Mouse (Mus musculus) embryonic facial prominence, embryonic 15.5 days (tissue): Measurements from ENCODE around the gene Clcn6. TPM values are rescaled to one million over a fixed set of nuclear protein-coding genes. Genes with fewer than 3 reads are reported as not detected.

ENCODE experiments used
- ATAC-seq: fragments of 200-750 bp; cut with Nextera tagmentation; 2 replicates; pipeline ENCODE4 v1.8.0; 2017; ENCODE audit warnings: low read depth, moderate TSS enrichment; ENCODE audit not compliant: insufficient number of reproducible peaks, low FRiP score, low TSS enrichment
- H3K27ac ChIP-seq: fragments of 300-500 bp; sonication (generic); replicated peaks from 2 replicates; pipeline ENCODE4 v1.5.1; 2015; ENCODE audit warnings: mild to moderate bottlenecking, inconsistent platforms
- H3K27me3 ChIP-seq: fragments of 300-500 bp; sonication (generic); 2 replicates; pipeline ENCODE4 v1.6.1; 2015; ENCODE audit warnings: inconsistent platforms
- H3K36me3 ChIP-seq: fragments of 300-500 bp; sonication (generic); 2 replicates; pipeline ENCODE4 v1.6.1; 2015; ENCODE audit warnings: mild to moderate bottlenecking, inconsistent platforms
- H3K4me1 ChIP-seq: fragments of 300-500 bp; sonication (generic); 2 replicates; pipeline ENCODE4 v1.6.1; 2015; ENCODE audit warnings: inconsistent platforms
- H3K4me2 ChIP-seq: fragments of 300-500 bp; sonication (generic); replicated peaks from 2 replicates; pipeline ENCODE4 v1.6.1; 2015; ENCODE audit warnings: mild to moderate bottlenecking, inconsistent platforms
- H3K4me3 ChIP-seq: fragments of 300-500 bp; sonication (generic); replicated peaks from 2 replicates; pipeline ENCODE4 v1.5.1; 2015; ENCODE audit warnings: mild to moderate bottlenecking, inconsistent platforms
- H3K9ac ChIP-seq: fragments of 300-500 bp; sonication (generic); 2 replicates; pipeline ENCODE4 v1.6.1; 2015; ENCODE audit warnings: inconsistent platforms
- H3K9me3 ChIP-seq: fragments of 300-500 bp; sonication (generic); replicated peaks from 2 replicates; pipeline ENCODE4 v1.6.1; 2016; ENCODE audit warnings: inconsistent platforms
- WGBS: fragments of 180-500 bp; shearing (Covaris S2); methylation state at CpG from one replicate; pipeline ENCODE4 v1.1.7; 2015; 5-methylcytosine and 5-hydroxymethylcytosine counted together
- polyA plus RNA-seq: library from polyadenylated mRNA; unstranded; fragments of >200 nt; fragmentation: Nextera tagmentation; extraction: Ambion mirVana; gene quantifications from 2 replicates; pipeline ENCODE4 v1.2.1, GENCODE M21; 2015

Clcn6 gene
- polyA plus RNA-seq, 1 experiment from 2014 or later, result 7.6 TPM

- WGBS, result 75% methylated on average over 1 of the region's 1 CpGs
- no peak overlapping the region for H3K4me3 ChIP-seq
- ATAC-seq, result no peak
- no peaks in the 10 kb centered on the region for H3K27me3 ChIP-seq
- H3K27ac ChIP-seq, result no peak overlapping the region
- peaks cover 22% of the 10 kb centered on the region for H3K36me3 ChIP-seq
- H3K4me1 ChIP-seq, result peaks cover 23% of the 10 kb centered on the region
- H3K4me2 ChIP-seq, result no peak overlapping the region
- no peaks in the 10 kb centered on the region for H3K9me3 ChIP-seq
- H3K9ac ChIP-seq, result no peak overlapping the region
Observed at GRCm38 (mm10) chr4:148080597-148080973, 42.0 kb upstream of the Clcn6 start.

GRCm38 (mm10) chr4:148079944-148080596, 41.4 kb upstream of the Clcn6 start:
- 86% methylated on average over 8 of the region's 8 CpGs for WGBS
- Histone ChIP-seq H3K4me1 (peaks cover 21% of the 10 kb centered on the region), H3K4me2 (no peak overlapping the region), H3K4me3 (no peak overlapping the region), H3K36me3 (peaks cover 22% of the 10 kb centered on the region), H3K27me3 (no peaks in the 10 kb centered on the region), H3K9me3 (no peaks in the 10 kb centered on the region), H3K27ac (no peak overlapping the region), H3K9ac (no peak overlapping the region)
- no peak for ATAC-seq

DNA sequence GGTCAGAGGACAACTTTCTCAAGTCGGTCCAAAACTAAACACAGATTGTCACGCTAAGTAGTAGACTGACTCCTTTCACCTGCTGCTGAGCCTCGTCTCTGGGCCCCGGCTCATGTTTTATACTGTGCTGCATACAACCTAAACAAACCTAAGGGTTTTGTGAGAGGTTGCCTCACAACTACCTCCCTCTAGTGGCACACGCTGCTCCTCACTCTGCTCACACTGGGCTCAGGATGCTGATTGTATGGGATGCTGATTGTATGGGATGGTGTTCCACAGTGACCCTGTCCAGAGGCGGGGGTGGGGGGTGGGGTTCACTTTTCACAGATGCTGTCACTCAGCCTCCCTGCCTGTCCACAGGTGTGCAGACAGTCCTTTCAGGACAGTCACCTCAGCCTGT, 40.6 kb upstream of the Clcn6 start:
- Histone ChIP-seq H3K36me3 (peaks cover 22% of the 10 kb centered on the region), H3K4me2 (no peak overlapping the region), H3K4me1 (peaks cover 16% of the 10 kb centered on the region), H3K9me3 (no peaks in the 10 kb centered on the region), H3K27ac (no peak overlapping the region), H3K27me3 (no peaks in the 10 kb centered on the region), H3K9ac (no peak overlapping the region), H3K4me3 (no peak overlapping the region)
- ATAC-seq, result no peak
- WGBS, result 63% methylated on average over 6 of the region's 6 CpGs

DNA sequence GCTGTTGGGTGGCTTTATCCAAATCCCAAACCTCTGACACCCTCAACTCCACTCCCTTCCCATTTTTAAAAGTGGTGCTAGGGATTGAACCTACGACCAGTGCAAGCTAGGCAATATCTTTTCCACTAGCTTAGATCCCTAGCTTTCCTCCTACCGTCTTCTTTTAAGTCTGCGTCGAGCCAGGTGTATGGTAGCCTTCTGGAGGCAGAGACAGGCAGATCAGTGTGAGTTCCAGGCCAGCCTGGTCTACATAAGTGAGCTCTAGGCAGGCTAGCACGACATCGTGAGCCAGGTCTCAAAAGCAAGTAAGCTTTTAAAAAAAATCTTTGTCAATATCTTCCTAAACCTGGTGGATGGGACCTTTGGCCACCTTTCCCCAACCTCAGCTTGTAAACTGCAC, 37.3 kb upstream of the Clcn6 start:
- no peaks in the 10 kb centered on the region for H3K27me3 ChIP-seq
- H3K27ac ChIP-seq, result no peak overlapping the region
- no peak for ATAC-seq
- no peak overlapping the region for H3K4me2 ChIP-seq
- WGBS, result 84% methylated on average over 6 of the region's 6 CpGs
- no peak overlapping the region for H3K9ac ChIP-seq
- H3K36me3 ChIP-seq, result peaks cover 13% of the 10 kb centered on the region
- H3K4me3 ChIP-seq, result no peak overlapping the region
- no peaks in the 10 kb centered on the region for H3K9me3 ChIP-seq
- peaks cover 6% of the 10 kb centered on the region; the same call in 1 of the 2 replicates for H3K4me1 ChIP-seq

GRCm38 (mm10) chr4:148075259-148075658, 36.6 kb upstream of the Clcn6 start:
- Histone ChIP-seq H3K4me3 (peak overlapping the region; percentile 38), H3K27me3 (no peaks in the 10 kb centered on the region), H3K4me1 (peaks cover 6% of the 10 kb centered on the region; the same call in 1 of the 2 replicates), H3K9me3 (no peaks in the 10 kb centered on the region), H3K4me2 (peak overlapping the region; percentile 51), H3K36me3 (peaks cover 6% of the 10 kb centered on the region; the same call in 1 of the 2 replicates), H3K27ac (no peak overlapping the region), H3K9ac (no peak overlapping the region)
- 32% methylated on average over 21 of the region's 21 CpGs for WGBS
- ATAC-seq, result no peak

DNA sequence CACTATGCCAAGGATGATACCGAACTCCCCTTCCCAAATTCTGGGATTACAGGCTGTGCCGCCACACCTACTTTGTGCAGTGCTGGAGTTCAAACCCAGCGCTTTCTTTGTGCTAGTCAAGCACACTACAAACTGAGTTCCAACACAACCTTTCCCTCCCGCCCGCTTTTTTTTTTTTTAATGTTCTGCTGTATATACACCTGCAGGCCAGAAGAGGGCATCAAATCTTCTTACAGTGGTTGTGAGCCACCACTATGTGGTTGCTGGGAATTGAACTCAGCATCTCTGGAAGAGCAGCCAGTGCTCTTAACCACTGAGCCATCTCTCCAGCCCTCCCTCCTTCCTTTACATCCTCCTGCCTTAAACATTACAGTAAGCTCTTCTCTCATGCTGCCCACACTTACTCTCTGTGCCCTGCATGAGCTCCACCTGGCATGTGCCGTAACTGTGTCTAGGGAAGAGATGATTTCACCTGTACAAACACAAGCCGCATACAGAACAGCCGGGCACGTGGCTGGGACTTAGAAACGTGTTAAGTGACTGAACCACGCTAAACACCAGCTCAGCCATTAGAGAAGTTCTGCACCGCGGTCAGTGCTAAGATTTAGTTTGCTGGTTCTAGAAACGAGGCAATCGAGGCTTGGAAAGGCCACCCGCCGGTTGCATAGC, 36.0 kb upstream of the Clcn6 start:
- peak overlapping the region; percentile 51 for H3K4me2 ChIP-seq
- H3K27me3 ChIP-seq, result no peaks in the 10 kb centered on the region
- no peak overlapping the region for H3K9ac ChIP-seq
- peaks cover under 1% of the 10 kb centered on the region; the same call in 1 of the 2 replicates for H3K36me3 ChIP-seq
- H3K4me3 ChIP-seq, result peak overlapping the region; percentile 38
- peaks cover 6% of the 10 kb centered on the region; the same call in 1 of the 2 replicates for H3K4me1 ChIP-seq
- WGBS, result 49% methylated on average over 17 of the region's 17 CpGs
- no peak overlapping the region for H3K27ac ChIP-seq
- H3K9me3 ChIP-seq, result no peaks in the 10 kb centered on the region
- no peak for ATAC-seq

- no peak for ATAC-seq
- Histone ChIP-seq H3K4me1 (peaks cover 6% of the 10 kb centered on the region; the same call in 1 of the 2 replicates), H3K36me3 (no peaks in the 10 kb centered on the region), H3K27me3 (no peaks in the 10 kb centered on the region), H3K9me3 (no peaks in the 10 kb centered on the region), H3K4me2 (no peak overlapping the region), H3K9ac (no peak overlapping the region), H3K4me3 (no peak overlapping the region), H3K27ac (no peak overlapping the region)
- WGBS, result 56% methylated on average over 5 of the region's 5 CpGs
Observed at GRCm38 (mm10) chr4:148071508-148071907, 32.9 kb upstream of the Clcn6 start.

DNA sequence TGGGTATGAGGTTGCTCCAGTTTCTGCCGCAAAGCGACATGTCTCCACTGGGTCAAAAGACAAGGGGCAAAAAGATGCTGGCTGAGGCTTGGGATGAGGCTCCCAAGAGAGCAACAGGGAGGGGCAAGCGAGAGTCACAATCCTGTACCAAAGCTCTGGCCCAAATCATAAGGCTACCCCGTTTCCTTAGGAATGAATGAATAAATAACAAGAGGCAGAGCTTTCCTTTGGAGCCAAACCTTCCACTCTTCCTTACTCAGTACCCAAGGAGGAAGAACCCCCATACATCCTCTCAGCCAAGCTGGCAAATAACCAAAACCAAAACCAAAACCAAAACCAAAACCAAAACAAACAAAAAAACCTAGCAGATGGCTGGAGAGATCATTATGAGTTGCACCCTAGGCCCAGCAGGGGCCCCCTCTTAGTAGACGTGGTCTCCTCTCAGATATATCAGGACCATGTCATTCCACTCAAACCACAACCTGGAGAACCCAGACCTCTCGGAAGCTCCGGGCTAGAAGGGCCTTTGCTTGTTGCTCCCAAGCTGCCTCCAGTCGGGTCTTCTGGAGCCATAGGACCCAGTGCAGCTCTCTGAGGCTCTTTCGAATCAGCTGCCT, 31.1 kb upstream of the Clcn6 start:
- no peak for ATAC-seq
- WGBS, result 81% methylated on average over 9 of the region's 9 CpGs
- Histone ChIP-seq H3K27ac (no peak overlapping the region), H3K27me3 (no peaks in the 10 kb centered on the region), H3K9me3 (no peaks in the 10 kb centered on the region), H3K4me1 (peaks cover 10% of the 10 kb centered on the region; the same call in 1 of the 2 replicates), H3K36me3 (no peaks in the 10 kb centered on the region), H3K9ac (no peak overlapping the region), H3K4me3 (no peak overlapping the region), H3K4me2 (no peak overlapping the region)

GRCm38 (mm10) chr4:148067346-148067745, 28.7 kb upstream of the Clcn6 start:
- Histone ChIP-seq H3K36me3 (no peaks in the 10 kb centered on the region), H3K4me3 (no peak overlapping the region), H3K4me2 (no peak overlapping the region), H3K27me3 (no peaks in the 10 kb centered on the region), H3K9ac (no peak overlapping the region), H3K4me1 (peaks cover 10% of the 10 kb centered on the region; the same call in 1 of the 2 replicates), H3K27ac (no peak overlapping the region), H3K9me3 (no peaks in the 10 kb centered on the region)
- 90% methylated on average over 8 of the region's 8 CpGs for WGBS
- no peak for ATAC-seq

DNA sequence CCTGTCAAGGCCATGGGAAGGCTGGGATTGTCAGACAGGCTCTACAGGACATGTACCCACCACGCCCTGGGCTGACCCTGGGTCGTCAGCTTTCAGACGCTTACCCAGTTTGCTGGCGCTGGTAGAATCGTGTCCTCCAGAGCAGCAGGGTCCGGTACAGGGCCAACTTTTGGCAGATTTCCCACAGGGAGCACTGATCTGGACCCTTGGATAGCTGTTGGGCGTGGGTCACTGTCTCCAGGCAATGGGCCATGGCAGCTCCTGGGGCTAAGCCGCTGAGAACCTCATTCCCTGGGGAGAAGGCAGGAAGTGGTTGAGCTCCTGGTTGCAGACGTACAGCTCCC, 27.8 kb upstream of the Clcn6 start:
- Histone ChIP-seq H3K27me3 (no peaks in the 10 kb centered on the region), H3K4me3 (no peak overlapping the region), H3K9me3 (no peaks in the 10 kb centered on the region), H3K4me2 (no peak overlapping the region), H3K4me1 (peaks cover 9% of the 10 kb centered on the region; the same call in 1 of the 2 replicates), H3K9ac (no peak overlapping the region), H3K27ac (no peak overlapping the region), H3K36me3 (no peaks in the 10 kb centered on the region)
- WGBS, result 51% methylated on average over 9 of the region's 9 CpGs
- ATAC-seq, result no peak

DNA sequence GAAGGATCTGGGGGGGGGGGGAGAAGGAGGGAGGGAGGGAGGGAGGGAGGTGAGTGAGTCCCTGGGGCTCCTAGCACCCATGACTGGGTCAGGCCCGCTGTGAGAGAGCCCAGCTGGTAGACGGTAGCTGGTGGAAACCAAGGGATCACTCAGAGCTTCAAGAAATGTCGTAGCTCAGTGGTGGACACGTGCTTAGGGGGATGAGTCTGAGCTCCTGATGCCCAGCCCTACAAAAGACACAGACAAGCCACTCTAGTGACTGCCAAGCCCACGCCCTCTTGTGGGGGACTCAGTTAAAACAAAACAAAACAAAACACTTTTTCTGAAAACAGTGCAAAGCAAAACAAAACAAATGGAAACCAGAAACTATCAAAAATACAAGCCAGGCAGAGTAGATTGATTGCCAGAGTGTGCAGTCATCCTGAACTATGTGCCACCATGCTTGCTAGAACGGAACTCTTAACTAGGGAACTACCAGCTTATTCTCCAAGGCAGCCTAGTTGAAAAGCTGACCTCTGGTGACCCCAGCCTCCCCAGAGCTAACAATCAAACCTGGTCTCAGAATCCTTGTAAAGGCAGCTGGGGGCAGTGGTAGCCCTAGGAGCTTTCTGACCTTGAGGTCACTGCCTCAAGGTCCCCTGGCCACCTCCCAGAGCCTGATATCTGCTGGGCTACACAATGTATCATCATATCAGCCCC, 27.2 kb upstream of the Clcn6 start:
- 0 out of 2 replicates have a peak, but pooled peaks cover 8% of the 10 kb centered on the region for H3K4me1 ChIP-seq
- no peak overlapping the region for H3K9ac ChIP-seq
- no peaks in the 10 kb centered on the region for H3K9me3 ChIP-seq
- WGBS, result 41% methylated on average over 6 of the region's 6 CpGs
- H3K27ac ChIP-seq, result no peak overlapping the region
- ATAC-seq, result no peak
- no peaks in the 10 kb centered on the region for H3K27me3 ChIP-seq
- H3K4me3 ChIP-seq, result no peak overlapping the region
- no peaks in the 10 kb centered on the region for H3K36me3 ChIP-seq
- H3K4me2 ChIP-seq, result no peak overlapping the region
